ENCODE assay signal across 26 mouse cellular contexts in the genomic region with DNA sequence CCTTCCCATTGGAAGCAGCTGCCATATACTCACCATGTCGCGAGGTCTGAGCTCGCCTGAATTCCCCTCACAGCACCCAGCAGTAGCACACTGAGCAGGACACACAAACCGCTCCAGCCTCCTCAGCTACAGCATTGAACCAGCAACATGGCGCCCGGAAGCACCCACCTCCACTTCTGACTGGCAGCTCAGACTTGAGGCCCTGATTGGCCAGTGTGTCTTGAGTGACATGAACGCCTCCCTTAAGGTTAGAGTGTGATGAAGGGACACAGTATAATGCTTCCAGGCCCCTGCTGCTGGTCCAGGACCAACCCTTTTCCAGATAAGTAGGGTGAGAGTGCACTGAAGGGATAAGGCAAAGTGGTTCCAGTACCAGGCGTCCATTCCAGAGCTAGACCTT. TPM values are rescaled to one million over a fixed set of nuclear protein-coding genes. Genes with fewer than 3 reads are reported as not detected.
DNase-seq lines count a peak whose midpoint lies in the region; ATAC-seq and TF ChIP-seq lines count a peak whose summit lies in the region.
"Had no signal": no experiment of that assay in that cellular context is flagged by ENCODE, and none has a peak within 500 bp of the region (broad histone marks: within the 10 kb centered on the region; RNA-seq: fewer than 3 reads in every experiment).

No protein-coding gene starts in this region.

- no peak overlapping the region for H3K4me2 ChIP-seq in midbrain, embryonic 15.5 days
- no peak overlapping the region for H3K4me2 ChIP-seq in forebrain, embryonic 11.5 days (ENCODE audit: low read depth, low read length, severe bottlenecking)
- H3K4me2 ChIP-seq: embryonic facial prominence, embryonic 12.5 days; forebrain, embryonic 13.5 days; heart, embryonic 11.5 days; heart, embryonic 15.5 days; hindbrain, embryonic 14.5 days had no signal

- H3K36me3 ChIP-seq in testis, adult 2 months (ENCODE audit: control insufficient read depth, insufficient read depth, low read length) = no peaks in the 10 kb centered on the region
- H3K36me3 ChIP-seq in G1E (replicated peaks) = peaks cover 6% of the 10 kb centered on the region
- no peaks in the 10 kb centered on the region for H3K36me3 ChIP-seq in midbrain, embryonic 15.5 days (replicated peaks)
- no peaks in the 10 kb centered on the region for H3K36me3 ChIP-seq in forebrain, embryonic 11.5 days (ENCODE audit: control insufficient read depth, insufficient read depth, low read length)
- H3K36me3 ChIP-seq: embryonic facial prominence, embryonic 12.5 days; heart, embryonic 15.5 days; hindbrain, embryonic 10.5 days had no signal

- no peak overlapping the region for H3K27ac ChIP-seq in testis, adult 2 months (ENCODE audit: control insufficient read depth, insufficient read depth, low read depth, low read length)
- no peak overlapping the region for H3K27ac ChIP-seq in midbrain, embryonic 15.5 days
- no peak overlapping the region for H3K27ac ChIP-seq in forebrain, embryonic 11.5 days (ENCODE audit: low read depth, low read length)
- H3K27ac ChIP-seq: embryonic facial prominence, embryonic 12.5 days; forebrain, embryonic 13.5 days; heart, adult 2 months; heart, embryonic 15.5 days; hindbrain, embryonic 10.5 days; hindbrain, embryonic 14.5 days had no signal

- H3K4me3 ChIP-seq in testis, adult 2 months (ENCODE audit: control insufficient read depth, low read depth, low read length) = peak overlapping the region; percentile 54
- peak overlapping the region; percentile 68 for H3K4me3 ChIP-seq in G1E (ENCODE audit: low read depth, low read length)
- no peak overlapping the region for H3K4me3 ChIP-seq in midbrain, embryonic 15.5 days
- H3K4me3 ChIP-seq in forebrain, embryonic 11.5 days (ENCODE audit: low read depth, low read length) = no peak overlapping the region
- H3K4me3 ChIP-seq: embryonic facial prominence, embryonic 12.5 days; forebrain, embryonic 13.5 days; heart, adult 2 months; heart, embryonic 15.5 days; hindbrain, embryonic 10.5 days had no signal

- H3K9me3 ChIP-seq in G1E (replicated peaks) = peaks cover 11% of the 10 kb centered on the region
- H3K9me3 ChIP-seq in midbrain, embryonic 15.5 days = 0 out of 2 replicates have a peak, but pooled peaks cover 13% of the 10 kb centered on the region
- H3K9me3 ChIP-seq in forebrain, embryonic 11.5 days (ENCODE audit: control insufficient read depth, low read length) = no peaks in the 10 kb centered on the region; the same call in 1 of the 2 replicates

- WGBS in midbrain, embryonic 15.5 days = 69% methylated on average over 8 of the region's 8 CpGs
- 69% methylated on average over 8 of the region's 8 CpGs for WGBS in forebrain, embryonic 11.5 days

- DNase-seq in testis, postnatal 10 days (ENCODE audit: low spot score) = no peak
- DNase-seq in G1E (ENCODE audit: low spot score) (peak; percentile 36), ZHBTc4 (ENCODE audit: low read depth, low spot score) (peak; percentile 94)
- DNase-seq in cerebellum, postnatal 14 days = no peak
- no peak for DNase-seq in forebrain, embryonic 11.5 days (ENCODE audit: low spot score)
- DNase-seq: adrenal gland, adult 8-10 months; cerebellum, adult 11 months; cerebellum, adult 8-10 months; cerebellum, postnatal 25 days; forebrain, postnatal 0 days; gastrocnemius, postnatal 14 days; heart, adult 2 months had no signal

- no peaks in the 10 kb centered on the region for H3K4me1 ChIP-seq in testis, adult 2 months (ENCODE audit: control insufficient read depth, insufficient read depth, low read length)
- peaks cover 2% of the 10 kb centered on the region; the same call in 1 of the 2 replicates for H3K4me1 ChIP-seq in G1E (ENCODE audit: insufficient read depth, low read depth, low read length)
- no peaks in the 10 kb centered on the region for H3K4me1 ChIP-seq in midbrain, embryonic 15.5 days
- H3K4me1 ChIP-seq in forebrain, embryonic 11.5 days (replicated peaks; ENCODE audit: control insufficient read depth, insufficient read depth, low read length) = no peaks in the 10 kb centered on the region
- H3K4me1 ChIP-seq: embryonic facial prominence, embryonic 12.5 days; forebrain, embryonic 13.5 days; heart, embryonic 15.5 days; hindbrain, embryonic 10.5 days had no signal

- no peaks in the 10 kb centered on the region for H3K27me3 ChIP-seq in testis, adult 2 months (ENCODE audit: control insufficient read depth, insufficient read depth, low read length)
- no peaks in the 10 kb centered on the region for H3K27me3 ChIP-seq in G1E (ENCODE audit: insufficient read depth, low read length)
- H3K27me3 ChIP-seq in midbrain, embryonic 15.5 days (replicated peaks) = no peaks in the 10 kb centered on the region
- H3K27me3 ChIP-seq in forebrain, embryonic 11.5 days (ENCODE audit: control insufficient read depth, insufficient read depth, low read length) = no peaks in the 10 kb centered on the region
- H3K27me3 ChIP-seq: CH12.LX; embryonic facial prominence, embryonic 12.5 days; forebrain, embryonic 13.5 days; heart, embryonic 15.5 days had no signal

- peak; percentile 98 for ATAC-seq in G1E (ENCODE audit: extremely low read depth, insufficient number of reproducible peaks, low FRiP score, poor library complexity, severe bottlenecking)
- no peak for ATAC-seq in midbrain, embryonic 15.5 days (replicated peaks)
- ATAC-seq in forebrain, embryonic 11.5 days (replicated peaks; ENCODE audit: low FRiP score) = no peak
- ATAC-seq: forebrain, embryonic 13.5 days; forebrain, postnatal 0 days; intestine, embryonic 16.5 days had no signal

- TF ChIP-seq POLR2A in testis, adult 2 months (IDR thresholded peaks at IDR 0.05; ENCODE audit: control insufficient read depth, low read depth, low read length) = no peak

- no peak for TF ChIP-seq CTCF in testis, adult 2 months (IDR thresholded peaks at IDR 0.05; ENCODE audit: control insufficient read depth, insufficient read depth, insufficient replicate concordance, low read depth, low read length)
- no peak for TF ChIP-seq CTCF in G1E (IDR thresholded peaks at IDR 0.05; ENCODE audit: low read depth, low read length)

- no peak overlapping the region for H3K9ac ChIP-seq in midbrain, embryonic 15.5 days
- H3K9ac ChIP-seq in forebrain, embryonic 11.5 days (ENCODE audit: low read length) = no peak overlapping the region
- H3K9ac ChIP-seq: embryonic facial prominence, embryonic 12.5 days; forebrain, embryonic 13.5 days; forebrain, postnatal 0 days; heart, embryonic 15.5 days; hindbrain, embryonic 14.5 days had no signal

RNA-seq across cellular contexts. Expression of gene Gm6871, which starts 12.8 kb away (rescaled TPM):
- 0.72 and 1.1 TPM in 2 replicates for polyA plus RNA-seq in testis, adult 2 months (2012; rRNA removed)
- total RNA-seq in G1E (2014; fragmentation: Nextera tagmentation) (7.1 and 10.1 TPM in 2 replicates), G1E (2017) (10.0 and 10.2 TPM in 2 replicates)
- 0.34 TPM in 2 replicates for polyA plus RNA-seq in G1E (2012)
- polyA plus RNA-seq in midbrain, embryonic 15.5 days (2015; fragmentation: Nextera tagmentation; extraction: Ambion mirVana) = not detected in 2 replicates
- not detected in 2 replicates for polyA plus RNA-seq in forebrain, embryonic 11.5 days (2014; fragmentation: Nextera tagmentation; extraction: Ambion mirVana)
- total RNA-seq: CH12.LX; forebrain, postnatal 0 days; gastrocnemius, adult 18-20 months; gastrocnemius, postnatal 14 days; heart, postnatal 25 days had no signal
- polyA plus RNA-seq: brain, embryonic 14.5 days; cortical plate, adult 2 months; embryonic facial prominence, embryonic 12.5 days; forebrain, embryonic 13.5 days; forebrain, postnatal 0 days; heart, adult 2 months; heart, embryonic 15.5 days; hindbrain, embryonic 10.5 days; hindbrain, embryonic 14.5 days; intestine, embryonic 16.5 days had no signal

RNA-seq across cellular contexts. Expression of gene 2610021A01Rik, which starts 38.3 kb away (rescaled TPM):
- 6.9 and 8.0 TPM in 2 replicates for polyA plus RNA-seq in testis, adult 2 months (2012; rRNA removed)
- total RNA-seq in G1E (2014; fragmentation: Nextera tagmentation) (67.5 and 72.1 TPM in 2 replicates), G1E (2017) (29.7 and 33.7 TPM in 2 replicates)
- 0.99 and 1.5 TPM in 2 replicates for polyA plus RNA-seq in G1E (2012)
- polyA plus RNA-seq in midbrain, embryonic 15.5 days (2015; fragmentation: Nextera tagmentation; extraction: Ambion mirVana) = 14.8 and 15.1 TPM in 2 replicates
- polyA plus RNA-seq in forebrain, embryonic 11.5 days (2014; fragmentation: Nextera tagmentation; extraction: Ambion mirVana) = 19.0 and 19.2 TPM in 2 replicates

Comparison
In these comparisons a context has a peak if more than half of its experiments do, and no peak if none do; other contexts are left out.
1. H3K4me3 ChIP-seq: peak in testis, adult 2 months (single experiment) and G1E (single experiment); none in midbrain, embryonic 15.5 days (single experiment) and forebrain, embryonic 11.5 days (single experiment).
2. DNase-seq: peak in G1E (single experiment) and ZHBTc4 (single experiment); none in testis, postnatal 10 days (single experiment), cerebellum, postnatal 14 days (0 of 2) and forebrain, embryonic 11.5 days (single experiment).